Mouse (Mus musculus): ENCODE data around the gene Kifc1. TPM values are rescaled to one million over a fixed set of nuclear protein-coding genes. Genes with fewer than 3 reads are reported as not detected.

Gene Kifc1
- polyA plus RNA-seq (2012; rRNA removed), result 12.0 and 13.5 TPM in 2 replicates

GRCm38 (mm10) chr17:33890533-33891059 lies at the start of gene Kifc1:
Kifc1 (minus strand) TSS chr17:33890661.

DNA sequence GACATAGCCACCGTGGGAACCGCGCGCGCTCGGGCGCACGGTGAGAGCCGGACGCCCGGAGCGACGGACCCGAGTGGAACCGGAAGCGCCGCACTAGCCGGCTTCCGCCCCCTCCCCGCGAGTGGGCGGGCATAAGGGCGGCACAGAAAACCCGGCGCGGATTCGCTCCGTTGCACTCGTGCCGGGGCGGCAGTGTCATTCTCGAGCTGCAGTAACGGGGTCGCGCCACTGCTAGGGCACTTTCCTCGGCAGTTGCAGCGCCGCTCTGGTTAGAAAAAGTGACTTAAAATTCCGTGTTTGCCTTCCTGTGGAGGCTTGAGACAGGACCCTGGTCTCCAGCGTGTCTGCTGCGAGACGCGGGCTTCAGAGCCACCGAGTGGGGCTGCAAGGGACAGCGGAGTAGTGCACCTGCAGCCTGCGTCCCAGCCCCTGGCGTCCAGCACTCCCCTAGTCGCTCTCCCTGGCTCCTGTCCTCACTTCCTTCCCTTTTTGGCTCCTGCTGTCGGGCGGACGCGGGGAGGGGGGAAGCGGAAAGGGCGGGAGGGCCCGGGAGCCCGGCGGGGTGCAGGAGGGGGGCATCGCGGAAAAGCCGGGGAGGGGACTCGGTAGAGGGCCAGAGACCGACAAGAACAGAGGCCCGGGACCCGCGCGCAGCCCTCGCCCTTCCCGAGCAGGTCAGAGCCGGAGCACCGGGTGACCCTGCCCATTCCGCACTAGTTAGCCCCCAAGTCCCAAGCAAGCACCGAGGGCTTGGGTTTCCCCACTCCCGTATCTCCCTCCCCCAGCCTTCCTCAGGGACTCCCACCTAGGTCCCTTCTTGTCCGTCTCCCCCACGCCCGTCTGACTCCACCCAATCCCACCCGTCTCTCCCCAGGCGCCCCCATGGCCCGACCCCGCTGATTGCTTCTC lies 39.2 kb upstream of the Kifc1 start, which contains the start of gene Rgl2:
TSS of gene Rgl2 (plus strand) at position 173 of the 909 bp plus-strand sequence.

DNA sequence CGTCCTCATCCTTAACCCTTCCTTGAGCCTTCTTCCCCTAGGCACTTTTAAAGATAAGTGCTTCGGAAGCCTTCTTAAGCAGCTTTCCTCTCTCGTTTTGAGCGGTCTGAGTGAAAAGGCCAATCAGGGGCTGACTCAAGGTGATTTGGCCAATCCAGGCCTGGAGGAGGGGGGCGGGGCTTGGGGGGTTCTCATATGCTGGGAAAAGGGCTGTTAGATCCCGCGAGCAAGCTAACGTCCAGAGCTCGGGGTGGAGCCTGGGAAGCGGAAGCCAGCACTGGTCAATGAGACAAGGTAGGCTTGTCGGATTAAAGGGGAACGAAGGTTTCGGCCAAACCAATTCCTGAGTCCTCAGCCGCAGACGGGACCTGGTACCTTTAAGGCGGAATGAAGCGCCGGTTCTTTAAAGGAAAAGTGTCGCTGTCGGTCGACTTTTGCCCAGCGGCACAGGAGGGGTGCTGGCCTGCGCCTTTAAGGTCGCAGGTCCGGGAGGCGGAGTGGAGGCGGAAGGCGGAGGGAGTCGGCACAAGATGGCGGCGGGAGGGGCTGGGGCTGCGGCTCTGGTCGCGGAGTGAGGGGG lies 25.3 kb upstream of the Kifc1 start, which contains the start of the genes Tapbp and Zbtb22:
TSS of gene Tapbp (plus strand) at position 229 of the 580 bp plus-strand sequence.
TSS of gene Zbtb22 (plus strand) at position 234 of the 580 bp plus-strand sequence.

DNA sequence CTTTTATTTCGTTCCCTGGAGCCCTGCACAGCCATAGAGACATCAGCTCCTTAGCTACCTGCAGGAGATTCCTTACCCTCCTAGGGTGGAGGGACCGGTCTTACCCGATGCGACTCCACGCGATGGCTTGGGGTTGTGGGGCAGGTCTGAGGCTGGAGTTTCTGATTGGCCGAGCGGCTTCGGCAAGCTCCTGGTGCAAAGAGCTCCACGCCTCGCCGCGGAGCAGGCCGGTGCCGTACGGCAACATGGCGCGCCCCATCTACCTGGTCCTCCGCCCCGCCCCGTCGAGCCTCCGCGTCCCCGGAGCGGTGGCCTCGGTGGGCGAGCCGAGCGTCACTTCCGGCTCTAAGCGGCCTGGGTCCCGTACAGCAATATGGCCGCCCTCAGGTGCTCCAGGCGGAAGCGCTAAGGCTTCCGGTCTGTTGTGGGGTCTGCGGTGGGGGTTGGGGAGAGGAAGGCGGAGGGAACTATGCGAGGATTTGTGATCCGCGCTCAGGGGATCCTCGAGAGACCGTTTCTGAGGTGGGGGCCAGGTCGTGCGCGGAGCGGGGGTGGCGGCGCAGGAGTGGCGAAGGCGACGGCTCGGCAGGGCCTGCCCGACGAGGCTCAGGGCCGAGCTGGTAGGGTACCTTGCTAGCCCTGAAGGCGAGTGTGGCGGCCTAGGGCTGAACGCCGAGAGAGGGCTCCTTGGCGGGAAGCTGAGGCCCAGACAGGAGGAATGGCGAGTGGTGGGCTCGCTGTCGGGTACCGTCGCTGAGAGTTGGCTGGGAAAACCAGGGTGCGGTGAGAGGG lies 18.8 kb upstream of the Kifc1 start, which contains the start of gene Daxx:
TSS of gene Daxx (plus strand) at position 338 of the 792 bp plus-strand sequence.

GRCm38 (mm10) chr17:33904835-33905234 lies 14.4 kb upstream of the Kifc1 start, which contains the start of gene Platr17:
Platr17 (plus strand) TSS chr17:33905135.

DNA sequence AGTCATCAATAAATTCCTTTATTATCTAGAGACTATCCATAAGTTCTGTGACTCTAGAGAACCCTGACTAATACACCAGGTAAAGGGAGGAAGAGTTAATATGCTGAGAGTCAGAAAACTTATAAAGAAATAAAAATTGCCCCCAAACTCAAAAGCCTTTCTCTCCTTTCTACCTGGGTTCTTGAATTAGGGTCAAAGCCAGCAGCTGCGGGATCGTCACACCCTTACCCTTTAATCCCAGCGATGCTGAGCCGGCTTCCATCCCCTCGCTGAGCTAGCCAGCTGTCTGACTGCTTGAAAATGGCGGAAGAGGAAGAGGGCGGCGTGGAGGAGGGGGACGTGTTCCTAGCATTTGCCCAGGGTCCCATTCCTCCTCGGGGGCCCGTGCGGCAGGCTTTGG lies 16.9 kb downstream of the Kifc1 start, which contains the start of gene Gm7029:
TSS of gene Gm7029 (plus strand) at position 301 of the 400 bp plus-strand sequence.

DNA sequence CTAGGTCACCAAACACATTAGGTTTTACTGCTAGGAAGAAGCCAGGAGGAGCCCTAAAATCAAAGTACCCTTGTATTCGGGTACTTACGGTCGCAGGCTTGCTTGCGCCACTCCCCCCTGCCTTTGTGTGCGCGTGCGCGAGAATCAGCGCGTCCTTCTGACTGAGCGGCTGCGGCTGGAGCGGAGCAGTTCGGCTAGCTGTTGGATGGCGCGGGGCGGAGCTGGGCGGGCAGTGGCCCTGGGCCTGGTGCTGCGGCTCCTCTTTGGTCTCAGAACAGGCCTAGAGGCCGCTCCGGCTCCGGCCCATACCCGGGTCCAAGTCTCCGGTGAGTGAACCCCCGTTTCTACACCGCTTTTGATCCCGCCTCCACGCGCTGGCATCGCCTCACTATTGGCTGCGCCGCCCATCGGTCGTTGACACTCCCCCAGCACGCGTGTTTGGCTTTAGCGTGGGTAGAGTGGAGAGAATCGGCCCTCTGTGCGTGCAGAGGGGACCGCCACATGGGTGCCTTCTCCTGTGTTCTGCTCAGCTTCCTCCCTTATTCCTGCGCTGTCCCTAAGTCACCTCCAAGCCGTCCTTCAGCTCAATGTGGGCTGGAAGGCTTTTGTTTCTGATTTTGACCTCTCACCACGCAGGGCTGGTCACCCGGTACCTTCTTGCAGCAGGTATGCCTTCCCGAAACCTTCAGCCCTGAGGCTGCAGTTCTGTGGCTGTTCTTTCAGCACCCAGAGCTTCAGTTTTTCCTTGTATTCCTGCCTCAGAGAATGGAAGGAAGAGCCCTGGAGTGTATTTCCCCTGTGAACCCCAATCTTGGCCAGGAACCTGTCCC lies 47.3 kb downstream of the Kifc1 start, which contains the start of gene Cd320:
TSS of gene Cd320 (plus strand) at position 126 of the 830 bp plus-strand sequence.

Other genes starting within 250 kb of the Kifc1 start
- 178 and 186 TPM in 2 replicates for gene Hnrnpm, start 203.8 kb downstream of the Kifc1 start, polyA plus RNA-seq (2012; rRNA removed)
- gene March2, start 172.0 kb downstream of the Kifc1 start, polyA plus RNA-seq (2012; rRNA removed), result 65.0 and 70.7 TPM in 2 replicates
- 523 and 577 TPM in 2 replicates for gene Rab11b, start 130.1 kb downstream of the Kifc1 start, polyA plus RNA-seq (2012; rRNA removed)
- gene Angptl4, start 108.8 kb downstream of the Kifc1 start, polyA plus RNA-seq (2012; rRNA removed), result 7.9 and 9.8 TPM in 2 replicates
- gene Kank3, start 80.1 kb downstream of the Kifc1 start, polyA plus RNA-seq (2012; rRNA removed), result 64.5 and 79.4 TPM in 2 replicates
- gene Rps28, start 66.1 kb downstream of the Kifc1 start, polyA plus RNA-seq (2012; rRNA removed), result 1,131 and 1,306 TPM in 2 replicates
- gene Ndufa7, start 66.1 kb downstream of the Kifc1 start, polyA plus RNA-seq (2012; rRNA removed), result 333 and 341 TPM in 2 replicates
- 29.8 and 36.6 TPM in 2 replicates for gene Cd320, start 47.6 kb downstream of the Kifc1 start, polyA plus RNA-seq (2012; rRNA removed)
- not detected in 2 replicates for gene Gm7029, start 16.8 kb downstream of the Kifc1 start, polyA plus RNA-seq (2012; rRNA removed)
- 0.21 and 0.24 TPM in 2 replicates for gene Platr17, start 14.5 kb upstream of the Kifc1 start, polyA plus RNA-seq (2012; rRNA removed)
- gene Daxx, start 18.8 kb upstream of the Kifc1 start, polyA plus RNA-seq (2012; rRNA removed), result 39.3 and 40.5 TPM in 2 replicates
- gene Tapbp, start 25.2 kb upstream of the Kifc1 start, polyA plus RNA-seq (2012; rRNA removed), result 14.7 and 16.0 TPM in 2 replicates
- gene Zbtb22, start 25.2 kb upstream of the Kifc1 start, polyA plus RNA-seq (2012; rRNA removed), result 26.4 and 28.4 TPM in 2 replicates
- gene Rgl2, start 38.9 kb upstream of the Kifc1 start, polyA plus RNA-seq (2012; rRNA removed), result 183 and 190 TPM in 2 replicates
- 117 and 126 TPM in 2 replicates for gene Pfdn6, start 49.7 kb upstream of the Kifc1 start, polyA plus RNA-seq (2012; rRNA removed)
- gene Wdr46, start 50.0 kb upstream of the Kifc1 start, polyA plus RNA-seq (2012; rRNA removed), result 20.5 and 22.2 TPM in 2 replicates
- 10.4 and 11.6 TPM in 2 replicates for gene B3galt4, start 60.8 kb upstream of the Kifc1 start, polyA plus RNA-seq (2012; rRNA removed)
- 58.2 and 62.1 TPM in 2 replicates for gene Vps52, start 65.2 kb upstream of the Kifc1 start, polyA plus RNA-seq (2012; rRNA removed)
- gene Rps18, start 65.3 kb upstream of the Kifc1 start, polyA plus RNA-seq (2012; rRNA removed), result 648 and 656 TPM in 2 replicates
- 24.0 and 24.8 TPM in 2 replicates for gene H2-K1, start 109.7 kb upstream of the Kifc1 start, polyA plus RNA-seq (2012; rRNA removed)
- gene Ring1, start 134.0 kb upstream of the Kifc1 start, polyA plus RNA-seq (2012; rRNA removed), result 48.8 and 51.4 TPM in 2 replicates
- gene H2-Ke6, start 137.4 kb upstream of the Kifc1 start, polyA plus RNA-seq (2012; rRNA removed), result 98.3 and 102 TPM in 2 replicates
- gene Slc39a7, start 141.0 kb upstream of the Kifc1 start, polyA plus RNA-seq (2012; rRNA removed), result 112 TPM in 2 replicates
- 82.1 and 83.7 TPM in 2 replicates for gene Rxrb, start 141.2 kb upstream of the Kifc1 start, polyA plus RNA-seq (2012; rRNA removed)
- 10.7 and 17.0 TPM in 2 replicates for gene Col11a2, start 148.8 kb upstream of the Kifc1 start, polyA plus RNA-seq (2012; rRNA removed)
- gene H2-Oa, start 201.7 kb upstream of the Kifc1 start, polyA plus RNA-seq (2012; rRNA removed), result 0.06 and 0.19 TPM in 2 replicates
- 15.7 and 16.4 TPM in 2 replicates for gene H2-DMa, start 228.9 kb upstream of the Kifc1 start, polyA plus RNA-seq (2012; rRNA removed)
- gene Brd2, start 232.0 kb upstream of the Kifc1 start, polyA plus RNA-seq (2012; rRNA removed), result 144 and 169 TPM in 2 replicates